Mouse (Mus musculus): Measurements from ENCODE around the gene Fam189a2. TPM values are rescaled to one million over a fixed set of nuclear protein-coding genes. Genes with fewer than 3 reads are reported as not detected.

Gene Fam189a2
- total and polyA plus RNA-seq, 3 experiments, result not detected

DNA sequence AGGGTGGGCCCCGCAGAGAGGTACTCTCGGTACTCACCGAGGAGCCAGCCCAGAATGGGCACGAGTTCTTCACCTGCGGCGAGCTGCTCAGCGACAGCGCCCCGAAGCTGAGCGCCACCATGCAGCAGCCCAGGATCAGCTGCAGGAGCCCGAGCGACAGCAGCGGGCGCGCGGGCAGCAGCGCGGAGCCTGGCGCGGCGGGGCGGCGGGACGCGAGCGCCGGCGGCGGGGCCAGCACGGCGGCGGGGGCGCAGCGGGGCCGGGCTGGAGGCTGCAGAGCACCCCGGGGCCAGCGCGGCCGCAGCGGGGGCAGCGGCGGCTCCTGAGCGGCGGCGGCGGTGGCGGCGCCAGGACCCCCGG is 328 bp downstream of the Fam189a2 start:
- H3K4me3 ChIP-seq (ENCODE audit: control insufficient read depth in 1 of 2, insufficient read depth in 1 of 2, low read depth in 2 of 2, low read length in 2 of 2), result no peak overlapping the region
- no peaks in the 10 kb centered on the region for H3K27me3 ChIP-seq (ENCODE audit: control insufficient read depth in 1 of 2, insufficient read depth in 2 of 2, low read length in 2 of 2)
- no peaks in the 10 kb centered on the region for H3K9me3 ChIP-seq (replicated peaks; ENCODE audit: insufficient read depth, low read length)
- H3K27ac ChIP-seq (ENCODE audit: control insufficient read depth, low read depth, low read length), result no peak overlapping the region
- no peaks in the 10 kb centered on the region for H3K79me2 ChIP-seq (ENCODE audit: control insufficient read depth, insufficient read depth, low read length, poor library complexity)
- no peaks in the 10 kb centered on the region; a peak in 1 of 4 replicates for H3K36me3 ChIP-seq (ENCODE audit: control insufficient read depth in 1 of 2, insufficient read depth in 2 of 2, low read length in 2 of 2)
- TF ChIP-seq GABPA (IDR thresholded peaks at IDR 0.05; ENCODE audit: low read depth, low read length) (no peak), KAT2A (conservative IDR thresholded peaks at IDR 0.05; ENCODE audit: low read depth, low read length) (no peak), CTCF (IDR thresholded peaks at IDR 0.05 in 2 of 3, conservative IDR thresholded peaks at IDR 0.05 in 1 of 3; ENCODE audit: control insufficient read depth in 1 of 3, insufficient read depth in 1 of 3, low read depth in 2 of 3, low read length in 3 of 3, poor library complexity in 1 of 3, severe bottlenecking in 1 of 3) (no peak), NELFE (IDR thresholded peaks at IDR 0.05; ENCODE audit: low read depth, low read length) (no peak), ZMIZ1 (IDR thresholded peaks at IDR 0.05; ENCODE audit: low read depth, low read length) (no peak), ZC3H11A (IDR thresholded peaks at IDR 0.05; ENCODE audit: low read depth, low read length) (no peak), E2F4 (IDR thresholded peaks at IDR 0.05; ENCODE audit: borderline replicate concordance, low read depth, low read length) (no peak), JUND (IDR thresholded peaks at IDR 0.05; ENCODE audit: low read depth, low read length) (no peak), MXI1 (IDR thresholded peaks at IDR 0.05; ENCODE audit: low read depth, low read length) (no peak), GATA1 (IDR thresholded peaks at IDR 0.05; ENCODE audit: low read depth, low read length) (no peak), POLR2AphosphoS2 (IDR thresholded peaks at IDR 0.05; ENCODE audit: low read length) (no peak), TBP (IDR thresholded peaks at IDR 0.05; ENCODE audit: low read depth, low read length) (no peak), HCFC1 (IDR thresholded peaks at IDR 0.05; ENCODE audit: low read depth, low read length) (no peak), MYC (IDR thresholded peaks at IDR 0.05; ENCODE audit: low read depth, low read length) (no peak), MEF2A (IDR thresholded peaks at IDR 0.05; ENCODE audit: extremely low read depth, insufficient replicate concordance, low read depth, low read length, poor library complexity, severe bottlenecking) (no peak), RCOR1 (IDR thresholded peaks at IDR 0.05; ENCODE audit: low read depth, low read length) (no peak)
- H3K4me1 ChIP-seq (ENCODE audit: control insufficient read depth in 1 of 2, insufficient read depth in 2 of 2, low read length in 2 of 2), result no peaks in the 10 kb centered on the region
- DNase-seq (ENCODE audit: low read depth, low spot score), result no peak
- H3K9ac ChIP-seq (ENCODE audit: control insufficient read depth, low read depth, low read length, poor library complexity, severe bottlenecking), result no peak overlapping the region

DNA sequence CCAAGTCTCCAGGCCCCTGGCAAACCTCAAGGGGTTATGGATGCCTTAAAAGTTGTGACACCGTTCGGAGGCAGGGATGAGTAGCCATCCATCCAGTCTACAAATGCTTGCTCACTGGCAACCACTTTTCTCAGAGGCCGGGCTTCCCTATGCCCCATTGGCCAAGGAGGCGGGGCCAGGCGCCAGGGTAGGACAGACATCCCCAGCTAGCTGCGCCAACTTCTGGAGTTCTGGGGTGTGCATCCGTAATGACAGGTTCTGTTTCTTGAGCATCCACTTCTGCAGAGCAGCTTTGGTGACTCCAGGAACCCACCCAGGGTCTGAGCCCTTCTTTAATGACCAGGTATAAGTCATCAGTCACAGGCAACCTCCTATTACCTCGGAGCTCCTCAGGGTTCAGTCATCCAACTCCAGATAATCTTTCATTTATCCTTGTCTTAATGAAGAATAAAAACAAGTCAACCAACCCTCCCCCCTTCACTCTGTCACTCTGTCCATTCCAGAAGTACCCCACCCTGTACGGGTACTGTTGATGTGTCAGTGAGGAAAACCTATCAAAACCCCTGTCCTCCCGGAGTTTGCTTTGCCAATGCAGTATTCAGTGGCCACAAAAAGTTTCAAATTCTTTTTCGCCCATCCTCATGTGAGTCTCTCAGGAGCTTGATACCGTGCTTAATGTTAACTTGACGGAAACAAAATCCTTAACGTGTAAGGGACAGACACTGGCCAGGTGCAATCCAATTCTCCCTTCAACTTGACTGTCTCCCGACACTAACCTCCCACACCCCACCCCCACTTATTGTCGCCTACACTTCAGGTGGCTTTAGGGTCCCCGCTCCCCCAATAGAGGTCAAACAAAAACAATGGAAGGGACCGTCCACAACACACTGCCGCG is 956 bp downstream of the Fam189a2 start:
- Histone ChIP-seq H3K36me3 (ENCODE audit: control insufficient read depth in 1 of 2, insufficient read depth in 2 of 2, low read length in 2 of 2) (no peaks in the 10 kb centered on the region; a peak in 1 of 4 replicates), H3K79me2 (ENCODE audit: control insufficient read depth, insufficient read depth, low read length, poor library complexity) (no peaks in the 10 kb centered on the region), H3K9me3 (replicated peaks; ENCODE audit: insufficient read depth, low read length) (no peaks in the 10 kb centered on the region), H3K9ac (ENCODE audit: control insufficient read depth, low read depth, low read length, poor library complexity, severe bottlenecking) (no peak overlapping the region), H3K27me3 (ENCODE audit: control insufficient read depth in 1 of 2, insufficient read depth in 2 of 2, low read length in 2 of 2) (no peaks in the 10 kb centered on the region), H3K27ac (ENCODE audit: control insufficient read depth, low read depth, low read length) (no peak overlapping the region), H3K4me1 (ENCODE audit: control insufficient read depth in 1 of 2, insufficient read depth in 2 of 2, low read length in 2 of 2) (no peaks in the 10 kb centered on the region), H3K4me3 (ENCODE audit: control insufficient read depth in 1 of 2, insufficient read depth in 1 of 2, low read depth in 2 of 2, low read length in 2 of 2) (no peak overlapping the region)
- no peak for DNase-seq (ENCODE audit: low read depth, low spot score)
- TF ChIP-seq MYC (IDR thresholded peaks at IDR 0.05; ENCODE audit: low read depth, low read length) (no peak), CTCF (IDR thresholded peaks at IDR 0.05 in 2 of 3, conservative IDR thresholded peaks at IDR 0.05 in 1 of 3; ENCODE audit: control insufficient read depth in 1 of 3, insufficient read depth in 1 of 3, low read depth in 2 of 3, low read length in 3 of 3, poor library complexity in 1 of 3, severe bottlenecking in 1 of 3) (no peak), ZKSCAN1 (IDR thresholded peaks at IDR 0.05; ENCODE audit: low read depth, low read length) (no peak), MAZ (IDR thresholded peaks at IDR 0.05; ENCODE audit: low read depth, low read length) (no peak)

Data from MEL (cell line).